Comparison of ENCODE assay signal across 17 mouse cellular contexts in genomic region chr2:17832726-17833125, GRCm38 (mm10).
DNase-seq lines count a peak whose midpoint lies in the region; ATAC-seq and TF ChIP-seq lines count a peak whose summit lies in the region.
"Had no signal": no experiment of that assay in that cellular context is flagged by ENCODE, and none has a peak within 500 bp of the region (broad histone marks: within the 10 kb centered on the region; RNA-seq: fewer than 3 reads in every experiment).

No protein-coding gene starts in this region.

- no peak overlapping the region for H3K4me3 ChIP-seq in heart, adult 2 months
- no peak overlapping the region for H3K4me3 ChIP-seq in lung, postnatal 0 days (ENCODE audit: low read depth, low read length)
- H3K4me3 ChIP-seq in E14TG2a.4 (replicated peaks; ENCODE audit: low read length): no peak overlapping the region
- H3K4me3 ChIP-seq in kidney, adult 2 months (ENCODE audit: insufficient read depth, low read depth, low read length): no peak overlapping the region
- H3K4me3 ChIP-seq: erythroblast, embryonic 14.5 days; heart, embryonic 15.5 days; hindbrain, embryonic 15.5 days; kidney, embryonic 15.5 days had no signal

- DNase-seq in heart, adult 2 months: no peak
- no peak for DNase-seq in heart, postnatal 25 days (ENCODE audit: low spot score)
- no peak for DNase-seq in lung, postnatal 0 days (ENCODE audit: low spot score)
- DNase-seq in lung, postnatal 25 days (ENCODE audit: low spot score): no peak
- peak; percentile 3 for DNase-seq in c-Kit-positive CD71-positive TER-119-positive erythroid progenitor cells, embryonic 14.5 days (ENCODE audit: low spot score)
- DNase-seq in kidney, adult 2 months: no peak
- no peak for DNase-seq in frontal cortex, adult 2 months (ENCODE audit: extremely low spot score in 1 of 2, low spot score in 1 of 2)
- DNase-seq: cerebellum, adult 11 months; gastrocnemius, postnatal 36 days; layer of hippocampus, postnatal 36 days; lung, adult 18-20 months had no signal

- no peaks in the 10 kb centered on the region for H3K4me1 ChIP-seq in heart, adult 2 months (ENCODE audit: control insufficient read depth, insufficient read depth, low read length)
- H3K4me1 ChIP-seq in lung, postnatal 0 days (ENCODE audit: insufficient read depth, low read depth, low read length): no peaks in the 10 kb centered on the region
- peaks cover 14% of the 10 kb centered on the region for H3K4me1 ChIP-seq in E14TG2a.4 (replicated peaks; ENCODE audit: low read depth, low read length)
- H3K4me1 ChIP-seq in kidney, adult 2 months (ENCODE audit: control insufficient read depth, insufficient read depth, low read length): no peaks in the 10 kb centered on the region
- H3K4me1 ChIP-seq: heart, embryonic 15.5 days; kidney, embryonic 15.5 days had no signal

- H3K9ac ChIP-seq in heart, adult 2 months (ENCODE audit: low read depth, low read length): no peak overlapping the region
- no peak overlapping the region for H3K9ac ChIP-seq in lung, postnatal 0 days (replicated peaks; ENCODE audit: low read depth)
- H3K9ac ChIP-seq: heart, embryonic 15.5 days; hindbrain, embryonic 15.5 days; kidney, embryonic 15.5 days had no signal

- no peaks in the 10 kb centered on the region for H3K79me2 ChIP-seq in heart, adult 2 months (replicated peaks; ENCODE audit: control insufficient read depth, insufficient read depth, low read length)

- no peaks in the 10 kb centered on the region for H3K36me3 ChIP-seq in heart, adult 2 months (ENCODE audit: control insufficient read depth, insufficient read depth, low read length)
- H3K36me3 ChIP-seq in lung, postnatal 0 days (ENCODE audit: insufficient read depth, low read length): no peaks in the 10 kb centered on the region
- H3K36me3 ChIP-seq in E14TG2a.4 (ENCODE audit: insufficient read depth, low read length): no peaks in the 10 kb centered on the region
- no peaks in the 10 kb centered on the region for H3K36me3 ChIP-seq in kidney, adult 2 months (ENCODE audit: control insufficient read depth, insufficient read depth, low read length)
- H3K36me3 ChIP-seq: heart, embryonic 15.5 days; hindbrain, embryonic 15.5 days; kidney, embryonic 15.5 days had no signal

- no peak for TF ChIP-seq EP300 in heart, adult 2 months (IDR thresholded peaks at IDR 0.05; ENCODE audit: insufficient read depth, low read depth, low read length)
- TF ChIP-seq EP300 in lung, postnatal 0 days (IDR thresholded peaks at IDR 0.05): no peak

- intact Hi-C loops in heart, adult 2 months (cut with DNase I): no loop called here
- intact Hi-C loops in heart, postnatal 25 days (cut with DNase I): no loop called here

- H3K27ac ChIP-seq in heart, adult 2 months: no peak overlapping the region
- no peak overlapping the region for H3K27ac ChIP-seq in lung, postnatal 0 days (ENCODE audit: low read length)
- no peak overlapping the region for H3K27ac ChIP-seq in kidney, adult 2 months (ENCODE audit: insufficient read depth, low read depth, low read length)
- H3K27ac ChIP-seq: heart, embryonic 15.5 days; hindbrain, embryonic 15.5 days; kidney, embryonic 15.5 days had no signal

- 58% methylated on average over 3 of the region's 3 CpGs for WGBS in heart, adult 2 months
- whole genome bisulfite sequencing in lung, postnatal 0 days: 71% methylated on average over 3 of the region's 3 CpGs
- WGBS in kidney, adult 2 months: 77% methylated on average over 3 of the region's 3 CpGs

- TF ChIP-seq CTCF in heart, adult 2 months (IDR thresholded peaks at IDR 0.05): peak; percentile 36
- peak; percentile 35 for TF ChIP-seq CTCF in lung, postnatal 0 days (IDR thresholded peaks at IDR 0.05)
- peak; percentile 62 for TF ChIP-seq CTCF in E14TG2a.4 (conservative IDR thresholded peaks at IDR 0.05; ENCODE audit: low read length)
- TF ChIP-seq CTCF in kidney, adult 2 months (conservative IDR thresholded peaks at IDR 0.05; ENCODE audit: insufficient read depth, insufficient read length, low read depth, low read length): no peak

- no peak overlapping the region for H3K4me2 ChIP-seq in lung, postnatal 0 days (replicated peaks; ENCODE audit: low read depth, low read length)
- H3K4me2 ChIP-seq: heart, embryonic 15.5 days; hindbrain, embryonic 15.5 days; kidney, embryonic 15.5 days had no signal

- no peak for ATAC-seq in lung, postnatal 0 days
- ATAC-seq: activated CD4-positive, CD25-positive, alpha-beta regulatory T cell, adult 4 months had no signal

- TF ChIP-seq POLR2A in heart, adult 2 months (IDR thresholded peaks at IDR 0.05; ENCODE audit: insufficient read depth, low read depth, low read length): no peak
- TF ChIP-seq POLR2A in kidney, adult 2 months (IDR thresholded peaks at IDR 0.05; ENCODE audit: low read depth, low read length): no peak

- no peaks in the 10 kb centered on the region for H3K9me3 ChIP-seq in lung, postnatal 0 days (ENCODE audit: low read length)
- H3K9me3 ChIP-seq in E14TG2a.4 (ENCODE audit: low read length): 0 out of 2 replicates have a peak, but pooled peaks cover 4% of the 10 kb centered on the region
- H3K9me3 ChIP-seq: heart, embryonic 15.5 days; hindbrain, embryonic 15.5 days; kidney, embryonic 15.5 days had no signal

- no peaks in the 10 kb centered on the region for H3K27me3 ChIP-seq in heart, adult 2 months (ENCODE audit: control insufficient read depth, insufficient read depth, low read length)
- no peaks in the 10 kb centered on the region for H3K27me3 ChIP-seq in lung, postnatal 0 days (replicated peaks; ENCODE audit: insufficient read depth, low read length)
- H3K27me3 ChIP-seq in E14TG2a.4 (ENCODE audit: insufficient read depth, low read length): 0 out of 2 replicates have a peak, but pooled peaks cover 3% of the 10 kb centered on the region
- H3K27me3 ChIP-seq in kidney, adult 2 months (replicated peaks; ENCODE audit: control insufficient read depth, insufficient read depth, low read length): no peaks in the 10 kb centered on the region
- H3K27me3 ChIP-seq: heart, embryonic 15.5 days; hindbrain, embryonic 15.5 days; kidney, embryonic 15.5 days had no signal
